Mouse (Mus musculus) forebrain, embryonic 14.5 days (tissue): ENCODE data around the gene Gm21900. TPM values are rescaled to one million over a fixed set of nuclear protein-coding genes. Genes with fewer than 3 reads are reported as not detected.
"Not testable (repeated sequence)": the region's sequence is repeated elsewhere in the genome, so short reads cannot be mapped to it uniquely, and the experiment has no call there.

Source experiments
- ATAC-seq: fragments of 200-750 bp; cut with Nextera tagmentation; 2 replicates; pipeline ENCODE4 v1.8.0; 2017; ENCODE audit warnings: mild to moderate bottlenecking, moderate library complexity
- DNase-seq: peaks from one replicate; pipeline ENCODE4 v3.0.0-alpha.2; 2015; ENCODE audit warnings: low spot score
- H3K27ac ChIP-seq: fragments of 300-500 bp; sonication (generic); 2 replicates; pipeline ENCODE4 v1.5.1; 2014; ENCODE audit warnings: low read depth, mild to moderate bottlenecking, control low read depth, low read length, moderate library complexity
- H3K27me3 ChIP-seq: fragments of 300-500 bp; sonication (generic); replicated peaks from 2 replicates; pipeline ENCODE4 v1.6.1; 2014; ENCODE audit warnings: low read length, control low read depth, mixed read lengths; ENCODE audit not compliant: control insufficient read depth, insufficient read depth
- H3K36me3 ChIP-seq: fragments of 300-500 bp; sonication (generic); 2 replicates; pipeline ENCODE4 v1.6.1; 2014; ENCODE audit warnings: low read length, control low read depth; ENCODE audit not compliant: control insufficient read depth, insufficient read depth
- H3K4me1 ChIP-seq: fragments of 300-500 bp; sonication (generic); 2 replicates; pipeline ENCODE4 v1.6.1; 2014; ENCODE audit warnings: antibody characterized with exemption, low read length, control low read depth; ENCODE audit not compliant: control insufficient read depth, insufficient read depth
- H3K4me2 ChIP-seq: fragments of 300-500 bp; sonication (generic); 2 replicates; pipeline ENCODE4 v1.6.1; 2014; ENCODE audit warnings: mild to moderate bottlenecking, control low read depth, low read length
- H3K4me3 ChIP-seq: fragments of 300-500 bp; sonication (generic); 2 replicates; pipeline ENCODE4 v1.5.1; 2014; ENCODE audit warnings: low read depth, low read length, control low read depth
- H3K9ac ChIP-seq: fragments of 300-500 bp; sonication (generic); 2 replicates; pipeline ENCODE4 v1.6.1; 2014; ENCODE audit warnings: mild to moderate bottlenecking, low read length, control low read depth, moderate library complexity
- H3K9me3 ChIP-seq: fragments of 300-500 bp; sonication (generic); replicated peaks from 2 replicates; pipeline ENCODE4 v1.6.1; 2016; ENCODE audit warnings: low read length, control low read depth, mixed read lengths; ENCODE audit not compliant: control insufficient read depth
- WGBS: fragments of 180-500 bp; shearing (Covaris S2); extraction: QIAGEN DNeasy Blood & Tissue Kit; methylation state at CpG from one replicate; pipeline ENCODE4 v1.1.7; 2014; 5-methylcytosine and 5-hydroxymethylcytosine counted together
- polyA plus RNA-seq: library from polyadenylated mRNA; unstranded; fragments of >200 nt; fragmentation: Nextera tagmentation; extraction: Ambion mirVana; gene quantifications from 2 replicates; pipeline ENCODE4 v1.2.1, GENCODE M21; 2014

Gene Gm21900
- not detected in 2 replicates for polyA plus RNA-seq

DNA sequence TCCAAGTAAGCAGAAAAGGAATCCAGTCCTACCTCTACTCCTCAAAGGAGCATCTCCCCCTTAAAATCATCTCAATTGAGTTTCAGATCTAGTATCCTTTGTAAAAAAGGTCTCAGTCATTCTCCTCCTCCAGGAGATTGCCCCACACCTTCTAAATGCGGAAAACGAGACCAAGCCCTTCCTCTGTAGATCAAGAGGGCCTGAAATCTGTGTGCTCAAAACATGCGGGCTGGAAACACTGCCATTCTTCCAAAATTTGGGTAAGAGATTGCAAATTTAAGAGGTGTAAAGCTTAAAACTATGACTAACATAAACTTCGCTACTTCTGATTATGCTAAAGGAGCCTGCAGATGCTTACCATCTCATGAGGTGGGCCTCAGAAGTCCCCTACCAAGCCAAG lies at the start of gene Gm21900:
Gm21900 (plus strand) TSS at position 301 of the 400 bp plus-strand sequence.
- H3K4me1 ChIP-seq, H3K27ac ChIP-seq, ATAC-seq, H3K4me3 ChIP-seq, H3K4me2 ChIP-seq, H3K27me3 ChIP-seq, H3K9ac ChIP-seq, H3K9me3 ChIP-seq, DNase-seq, H3K36me3 ChIP-seq: not testable (repeated sequence)
- WGBS, result no CpG with 5 or more reads among the region's 4 CpGs

DNA sequence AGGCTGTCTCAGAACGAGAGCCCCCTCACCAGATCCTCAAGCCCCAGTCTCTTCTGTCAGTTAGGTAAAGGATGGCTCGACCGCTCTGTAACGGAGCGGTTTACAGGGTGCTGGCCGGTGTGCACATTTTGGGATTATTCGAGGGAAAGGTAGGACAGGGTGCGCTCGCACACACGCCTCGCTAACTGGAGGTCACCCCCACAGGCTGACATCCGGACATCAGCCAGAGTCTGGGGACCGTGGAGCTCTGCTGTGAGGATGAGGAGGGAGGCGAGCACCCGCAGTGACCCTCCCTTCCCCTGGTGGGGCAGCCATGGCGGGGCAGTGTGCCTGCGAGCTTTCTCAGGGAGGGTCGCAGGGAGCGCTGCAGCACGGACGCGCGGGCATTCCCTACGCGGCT lies 27.4 kb downstream of the Gm21900 start:
- not testable (repeated sequence) for H3K4me2 ChIP-seq, DNase-seq, ATAC-seq, H3K4me3 ChIP-seq, H3K9ac ChIP-seq, H3K9me3 ChIP-seq, H3K27me3 ChIP-seq, H3K4me1 ChIP-seq, H3K36me3 ChIP-seq, H3K27ac ChIP-seq
- WGBS, result no CpG with 5 or more reads among the region's 25 CpGs

Other genes starting within 250 kb of the Gm21900 start
- gene Gm28510, start 203.6 kb upstream of the Gm21900 start, polyA plus RNA-seq, result not detected in 2 replicates
- gene Gm20737, start 80.3 kb upstream of the Gm21900 start, polyA plus RNA-seq, result not detected in 2 replicates
- not detected in 2 replicates for gene Gm21775, start 62.9 kb upstream of the Gm21900 start, polyA plus RNA-seq
- not detected in 2 replicates for gene Gm20777, start 136.1 kb downstream of the Gm21900 start, polyA plus RNA-seq